Mouse (Mus musculus) hindbrain, embryonic 11.5 days (tissue): ENCODE data around the gene Wdr53. TPM values are rescaled to one million over a fixed set of nuclear protein-coding genes. Genes with fewer than 3 reads are reported as not detected.
"Not testable (repeated sequence)": the region's sequence is repeated elsewhere in the genome, so short reads cannot be mapped to it uniquely, and the experiment has no call there.

Experiments used
- ATAC-seq: fragments of 200-750 bp; cut with Nextera tagmentation; 2 replicates; pipeline ENCODE4 v1.8.0; 2017; ENCODE audit warnings: mild to moderate bottlenecking, moderate TSS enrichment, moderate library complexity; ENCODE audit not compliant: low FRiP score
- DNase-seq: peaks from one replicate; pipeline ENCODE4 v3.0.0-alpha.2; 2015; ENCODE audit warnings: low spot score
- H3K27ac ChIP-seq: fragments of 300-500 bp; sonication (generic); 2 replicates; pipeline ENCODE4 v1.5.1; 2014; ENCODE audit warnings: mild to moderate bottlenecking, low read depth, low read length
- H3K27me3 ChIP-seq: fragments of 300-500 bp; sonication (generic); 2 replicates; pipeline ENCODE4 v1.6.1; 2014; ENCODE audit warnings: mild to moderate bottlenecking, low read length, moderate library complexity, mixed read lengths; ENCODE audit not compliant: control insufficient read depth, insufficient read depth
- H3K36me3 ChIP-seq: fragments of 300-500 bp; sonication (generic); 2 replicates; pipeline ENCODE4 v1.6.1; 2014; ENCODE audit warnings: mild to moderate bottlenecking, low read length, moderate library complexity, mixed read lengths; ENCODE audit not compliant: control insufficient read depth, insufficient read depth
- H3K4me1 ChIP-seq: fragments of 300-500 bp; sonication (generic); replicated peaks from 2 replicates; pipeline ENCODE4 v1.6.1; 2014; ENCODE audit warnings: low read length, mixed read lengths; ENCODE audit not compliant: control insufficient read depth, insufficient read depth
- H3K4me2 ChIP-seq: fragments of 300-500 bp; sonication (generic); replicated peaks from 2 replicates; pipeline ENCODE4 v1.6.1; 2014; ENCODE audit warnings: mild to moderate bottlenecking, low read depth, low read length
- H3K4me3 ChIP-seq: fragments of 300-500 bp; sonication (generic); 2 replicates; pipeline ENCODE4 v1.5.1; 2014; ENCODE audit warnings: low read depth, low read length
- H3K9ac ChIP-seq: fragments of 300-500 bp; sonication (generic); 2 replicates; pipeline ENCODE4 v1.6.1; 2014; ENCODE audit warnings: low read depth, low read length
- H3K9me3 ChIP-seq: fragments of 300-500 bp; sonication (generic); 2 replicates; pipeline ENCODE4 v1.6.1; 2016; ENCODE audit warnings: low read length; ENCODE audit not compliant: control insufficient read depth
- WGBS: fragments of 180-500 bp; shearing (Covaris S2); extraction: QIAGEN DNeasy Blood & Tissue Kit; methylation state at CpG from one replicate; pipeline ENCODE4 v1.1.7; 2014; 5-methylcytosine and 5-hydroxymethylcytosine counted together
- polyA plus RNA-seq: library from polyadenylated mRNA; unstranded; fragments of >200 nt; fragmentation: Nextera tagmentation; extraction: Ambion mirVana; gene quantifications from 2 replicates; pipeline ENCODE4 v1.2.1, GENCODE M21; 2014

Wdr53 gene
- polyA plus RNA-seq, 1 experiment from 2014 or later = 16.6 TPM

DNA sequence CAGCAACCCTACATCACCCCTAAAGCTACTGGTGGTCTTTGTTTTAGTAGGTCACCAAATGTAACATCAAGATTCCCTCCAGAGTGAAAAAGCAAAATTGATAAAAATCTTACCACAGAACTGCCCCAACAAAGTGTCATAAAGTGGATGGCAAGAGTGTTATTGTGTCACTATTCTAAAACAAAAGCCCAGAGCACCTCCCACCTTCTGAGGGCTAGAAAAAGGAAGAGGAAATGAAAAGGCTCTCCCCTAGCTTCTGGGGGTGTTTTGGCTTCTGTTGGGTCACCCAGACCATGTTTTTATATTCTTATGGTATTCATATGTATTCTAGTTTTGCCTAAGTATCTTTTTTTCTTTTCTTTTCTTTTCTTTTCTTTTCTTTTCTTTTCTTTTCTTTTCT is 24.6 kb upstream of the Wdr53 start:
- H3K4me2 ChIP-seq = no peak overlapping the region
- no peak overlapping the region for H3K9ac ChIP-seq
- no peaks in the 10 kb centered on the region for H3K9me3 ChIP-seq
- no peak overlapping the region for H3K27ac ChIP-seq
- no peaks in the 10 kb centered on the region for H3K4me1 ChIP-seq
- DNase-seq = no peak
- no peak for ATAC-seq
- no peaks in the 10 kb centered on the region for H3K27me3 ChIP-seq
- H3K4me3 ChIP-seq = no peak overlapping the region
- no peaks in the 10 kb centered on the region for H3K36me3 ChIP-seq

GRCm38 (mm10) chr16:32232050-32232449 is 15.0 kb upstream of the Wdr53 start:
- H3K4me2 ChIP-seq, H3K27me3 ChIP-seq, H3K4me3 ChIP-seq, DNase-seq, H3K36me3 ChIP-seq, H3K9ac ChIP-seq, H3K4me1 ChIP-seq, ATAC-seq, H3K9me3 ChIP-seq, H3K27ac ChIP-seq: not testable (repeated sequence)
- 88% methylated on average over 3 of the region's 3 CpGs for WGBS

- Histone ChIP-seq H3K27ac (no peak overlapping the region), H3K4me3 (no peak overlapping the region), H3K4me1 (no peaks in the 10 kb centered on the region), H3K27me3 (no peaks in the 10 kb centered on the region), H3K4me2 (no peak overlapping the region), H3K9ac (no peak overlapping the region), H3K36me3 (0 out of 2 replicates have a peak, but pooled peaks cover under 1% of the 10 kb centered on the region), H3K9me3 (no peaks in the 10 kb centered on the region)
- 92% methylated on average over 19 of the region's 19 CpGs for WGBS
- ATAC-seq (no peak), DNase-seq (no peak)
Measured at GRCm38 (mm10) chr16:32237930-32238680, 8.9 kb upstream of the Wdr53 start.

GRCm38 (mm10) chr16:32239428-32240312 is 7.4 kb upstream of the Wdr53 start:
- H3K4me1 ChIP-seq = no peaks in the 10 kb centered on the region
- H3K4me2 ChIP-seq = no peak overlapping the region
- no peaks in the 10 kb centered on the region for H3K36me3 ChIP-seq
- WGBS = 92% methylated on average over 2 of the region's 2 CpGs
- H3K4me3 ChIP-seq = no peak overlapping the region
- ATAC-seq (no peak), DNase-seq (no peak)
- no peak overlapping the region for H3K9ac ChIP-seq
- H3K9me3 ChIP-seq = no peaks in the 10 kb centered on the region
- H3K27me3 ChIP-seq = no peaks in the 10 kb centered on the region
- H3K27ac ChIP-seq = no peak overlapping the region

- Histone ChIP-seq H3K4me1 (peaks cover 2% of the 10 kb centered on the region; the same call in 1 of the 2 replicates), H3K9ac (no peak overlapping the region)
- WGBS = 85% methylated on average over 3 of the region's 3 CpGs
Measured at GRCm38 (mm10) chr16:32243901-32244300, 3.1 kb upstream of the Wdr53 start.

DNA sequence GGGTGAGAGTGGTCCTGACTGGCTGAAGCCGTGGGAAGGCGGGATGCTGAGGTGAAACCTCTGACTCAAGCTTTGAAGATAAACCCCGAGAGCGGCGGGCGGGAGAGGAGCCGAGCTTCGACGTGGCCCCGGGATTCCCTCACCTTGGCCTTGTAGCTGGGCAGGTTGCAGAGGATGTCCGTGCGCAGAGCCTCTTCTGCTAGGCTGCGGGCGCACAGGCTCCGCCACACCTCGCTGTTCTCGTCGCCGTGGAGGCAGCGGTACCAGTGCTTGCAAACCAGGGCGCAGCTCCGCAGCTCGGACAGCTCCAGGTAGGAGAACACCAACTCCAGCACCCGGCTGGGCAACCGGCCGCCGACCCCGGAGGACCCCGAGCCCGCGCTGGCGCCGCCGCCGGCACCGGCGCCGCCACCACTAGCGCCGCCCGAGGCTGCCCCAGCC is 656 bp upstream of the Wdr53 start:
- ATAC-seq = no peak; the same call in 1 of the 2 replicates
- under 1% methylated on average over 27 of the region's 41 CpGs for WGBS
- no peaks in the 10 kb centered on the region for H3K27me3 ChIP-seq

More at GRCm38 (mm10) chr16:32243901-32244300, 3.1 kb upstream of the Wdr53 start:
- Histone ChIP-seq H3K27me3 (no peaks in the 10 kb centered on the region), H3K4me2 (no peak overlapping the region), H3K36me3 (no peaks in the 10 kb centered on the region), H3K27ac (no peak overlapping the region), H3K4me3 (no peak overlapping the region), H3K9me3 (no peaks in the 10 kb centered on the region)
- DNase-seq (no peak), ATAC-seq (no peak)

GRCm38 (mm10) chr16:32264225-32264624 is 17.2 kb downstream of the Wdr53 start:
- not testable (repeated sequence) for H3K4me3 ChIP-seq, H3K9me3 ChIP-seq, H3K27me3 ChIP-seq, H3K4me1 ChIP-seq, H3K4me2 ChIP-seq, DNase-seq, ATAC-seq, H3K36me3 ChIP-seq, H3K9ac ChIP-seq, H3K27ac ChIP-seq
- 78% methylated on average over 2 of the region's 2 CpGs for WGBS

More for the DNA sequence above, 656 bp upstream of the Wdr53 start:
- Histone ChIP-seq H3K4me1 (peaks cover 2% of the 10 kb centered on the region; the same call in 1 of the 2 replicates), H3K27ac (peak overlapping the region; percentile 90), H3K36me3 (no peaks in the 10 kb centered on the region), H3K4me3 (peak overlapping the region; percentile 86), H3K9me3 (no peaks in the 10 kb centered on the region), H3K9ac (peak overlapping the region; percentile 96), H3K4me2 (peak overlapping the region; percentile 67)
- peak; percentile 56 for DNase-seq

GRCm38 (mm10) chr16:32271291-32271690 is 24.3 kb downstream of the Wdr53 start, which contains the start of gene Smco1:
Gene Smco1, plus strand, starts transcription at chr16:32271468.
- no peak within 1 kb of the TSS for H3K4me3 ChIP-seq
- H3K27me3 ChIP-seq = no peaks in the 10 kb centered on the region
- H3K36me3 ChIP-seq = no peaks in the 10 kb centered on the region
- no peak within 1 kb of the TSS for H3K27ac ChIP-seq
- WGBS = 91% methylated on average over 11 of the region's 11 CpGs
- H3K9me3 ChIP-seq = no peaks in the 10 kb centered on the region
- no peak within 1 kb of the TSS for H3K9ac ChIP-seq
- no peak for ATAC-seq
- no peaks in the 10 kb centered on the region for H3K4me1 ChIP-seq
- no peak for DNase-seq
- H3K4me2 ChIP-seq = no peak within 1 kb of the TSS
